Mouse (Mus musculus) brain, embryonic 14.5 days (tissue): Measurements from ENCODE around the gene Mtss1l. TPM values are rescaled to one million over a fixed set of nuclear protein-coding genes. Genes with fewer than 3 reads are reported as not detected.

Experiments
- DNase-seq: peaks from one replicate; pipeline ENCODE4 v3.0.0-alpha.2; 2011; ENCODE audit warnings: low read depth
- CTCF ChIP-seq: fragments of 200-500 bp; IDR thresholded peaks from 2 replicates; pipeline ENCODE4 v1.5.1; 2012; ENCODE audit warnings: inconsistent platforms, mild to moderate bottlenecking, moderate library complexity, borderline replicate concordance; ENCODE audit not compliant: insufficient read depth, insufficient read length; ENCODE audit errors: extremely low read depth
- POLR2A ChIP-seq: fragments of 200-500 bp; IDR thresholded peaks from 2 replicates; pipeline ENCODE4 v1.6.1; 2012; ENCODE audit warnings: mild to moderate bottlenecking, inconsistent platforms, borderline replicate concordance; ENCODE audit not compliant: poor library complexity, insufficient read depth, insufficient read length, severe bottlenecking; ENCODE audit errors: extremely low read depth
- polyA plus RNA-seq: library from polyadenylated mRNA; depleted of rRNA; stranded (reverse); fragments of >200 nt; gene quantifications from 2 replicates; pipeline ENCODE4 v1.2.3, GENCODE M21; 2012; rRNA removed

The Mtss1l gene
- 117 and 189 TPM in 2 replicates for polyA plus RNA-seq

GRCm38 (mm10) chr8:110720685-110721598 lies at the start of gene Mtss1l:
TSS of gene Mtss1l (plus strand) at chr8:110721476.
- TF ChIP-seq POLR2A (peak; percentile 56), CTCF (no peak)
- peak; percentile 95 for DNase-seq

- no peak for DNase-seq
Observed at GRCm38 (mm10) chr8:110672133-110672532, 49.1 kb upstream of the Mtss1l start.

GRCm38 (mm10) chr8:110673168-110673567 lies 48.1 kb upstream of the Mtss1l start:
- DNase-seq: no peak
- TF ChIP-seq CTCF: no peak
- TF ChIP-seq POLR2A: no peak

More at GRCm38 (mm10) chr8:110672133-110672532, 49.1 kb upstream of the Mtss1l start:
- TF ChIP-seq CTCF: no peak
- TF ChIP-seq POLR2A: no peak

GRCm38 (mm10) chr8:110674589-110674988 lies 46.7 kb upstream of the Mtss1l start:
- TF ChIP-seq POLR2A: no peak
- TF ChIP-seq CTCF: no peak

DNA sequence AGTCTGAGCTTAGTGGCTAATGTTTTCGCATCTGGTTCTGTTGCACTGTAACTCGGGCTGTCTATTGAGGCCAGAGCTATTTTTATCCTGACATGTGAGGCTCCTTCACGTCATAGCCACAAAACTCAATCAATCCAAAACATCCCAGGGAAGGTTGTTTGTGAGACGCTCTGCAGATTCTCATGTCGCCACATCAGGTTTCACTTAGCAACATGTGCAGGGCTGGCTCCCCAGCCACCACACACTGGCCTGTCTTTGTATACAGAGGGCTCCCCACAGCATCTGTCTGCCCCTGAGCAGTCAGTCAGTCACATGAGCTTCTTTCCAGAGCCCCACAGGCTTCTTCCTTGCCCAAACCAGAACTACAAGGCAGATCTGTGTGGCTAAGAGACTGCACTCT lies 44.6 kb upstream of the Mtss1l start:
- TF ChIP-seq CTCF: no peak
- TF ChIP-seq POLR2A: no peak
- peak; percentile 15 for DNase-seq

More at GRCm38 (mm10) chr8:110674589-110674988, 46.7 kb upstream of the Mtss1l start:
- DNase-seq: no peak

DNA sequence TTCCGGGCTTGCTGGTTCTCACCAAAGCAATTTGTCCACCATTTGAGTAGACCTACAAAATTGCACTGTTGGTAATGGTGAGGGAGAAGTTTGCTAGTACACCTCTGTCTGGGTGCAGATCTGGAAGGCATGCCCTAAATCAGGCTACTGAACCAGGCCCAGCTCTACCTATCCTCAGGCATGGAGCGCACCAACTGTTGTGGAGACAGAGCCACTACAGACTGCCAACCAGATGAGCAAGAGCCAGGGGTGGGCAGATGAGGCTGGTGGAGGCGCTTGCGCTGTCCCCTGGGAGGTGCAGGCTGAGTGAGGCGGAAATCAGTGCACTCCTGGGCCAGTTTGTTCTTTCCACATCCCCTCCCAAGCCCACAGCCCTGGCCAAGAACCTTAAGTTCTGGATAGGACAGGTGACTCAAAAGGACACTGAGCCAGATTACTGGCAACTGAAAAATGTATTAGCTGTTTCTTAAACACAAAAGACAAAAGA lies 44.1 kb upstream of the Mtss1l start:
- no peak for DNase-seq
- TF ChIP-seq CTCF (no peak), POLR2A (no peak)

- TF ChIP-seq POLR2A: no peak
- no peak for TF ChIP-seq CTCF
- no peak for DNase-seq
Observed at GRCm38 (mm10) chr8:110678989-110679388, 42.3 kb upstream of the Mtss1l start.

- peak; percentile 66 for DNase-seq
- TF ChIP-seq CTCF (no peak), POLR2A (no peak)
Observed at GRCm38 (mm10) chr8:110687726-110688125, 33.5 kb upstream of the Mtss1l start.

DNA sequence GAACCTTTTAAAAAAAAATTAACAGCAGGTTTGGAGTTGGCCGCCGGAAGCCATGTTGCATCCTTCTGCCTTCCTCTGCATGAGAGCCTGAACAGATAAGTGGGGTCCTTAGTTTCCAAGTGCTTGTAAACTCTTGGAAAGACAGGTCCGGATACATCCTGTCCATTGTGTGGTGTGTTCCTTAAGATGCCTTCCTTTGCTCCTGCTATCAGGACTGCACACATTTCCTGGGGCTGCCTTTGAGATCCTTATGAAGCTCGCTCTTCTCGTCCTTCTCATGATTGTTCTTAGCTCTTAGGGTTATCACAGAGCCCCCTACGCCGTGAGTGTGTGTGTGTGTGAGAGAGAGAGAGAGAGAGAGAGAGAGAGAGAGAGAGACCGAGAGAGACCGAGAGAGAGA lies 31.3 kb upstream of the Mtss1l start:
- DNase-seq: no peak
- TF ChIP-seq POLR2A (no peak), CTCF (no peak)

GRCm38 (mm10) chr8:110694226-110694625 lies 27.1 kb upstream of the Mtss1l start:
- DNase-seq: no peak
- TF ChIP-seq POLR2A (no peak), CTCF (no peak)

DNA sequence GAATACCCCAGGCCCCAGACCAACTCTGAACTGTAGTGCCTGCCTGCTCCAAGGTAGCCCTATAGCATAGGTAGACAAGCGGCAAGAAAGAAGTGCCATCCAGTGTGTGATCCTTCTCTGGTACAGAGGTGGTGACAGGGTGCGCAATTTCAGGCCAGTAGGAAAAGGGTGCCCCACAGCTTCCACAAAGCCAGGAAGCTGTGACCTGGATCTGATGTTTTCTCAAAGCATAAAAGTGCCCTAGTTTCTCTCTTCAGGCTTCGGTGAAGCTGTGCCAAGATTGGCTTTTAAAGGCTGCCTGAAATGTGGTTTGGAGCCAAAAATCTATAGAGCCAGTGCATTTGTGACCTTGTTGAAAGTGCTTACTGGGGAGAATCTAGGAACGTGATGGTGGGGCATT lies 26.4 kb upstream of the Mtss1l start:
- no peak for TF ChIP-seq CTCF
- DNase-seq: peak; percentile 37

DNA sequence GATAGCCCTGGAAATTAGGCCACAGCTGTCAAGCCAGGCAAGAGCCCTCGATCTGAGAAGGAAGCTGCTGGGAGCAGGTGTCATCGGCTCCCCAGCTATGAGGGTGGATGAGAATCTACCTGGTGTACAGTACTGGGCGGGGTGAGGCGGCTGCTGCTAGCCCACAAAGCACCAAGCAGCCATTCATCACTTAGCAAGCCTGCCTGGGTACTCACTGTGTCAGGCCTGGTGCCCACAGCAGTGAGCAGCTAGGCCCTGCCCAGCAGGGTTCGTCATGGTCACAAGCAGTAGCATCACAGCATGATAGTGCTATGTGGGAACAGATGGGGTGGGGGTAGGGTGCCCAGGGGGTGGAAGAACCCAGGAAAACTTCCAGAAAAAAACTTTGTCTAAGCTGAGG lies 25.8 kb upstream of the Mtss1l start:
- no peak for TF ChIP-seq POLR2A
- TF ChIP-seq CTCF: no peak
- DNase-seq: no peak
